Comparison of ENCODE assay signal across 14 mouse cellular contexts in the genomic region with DNA sequence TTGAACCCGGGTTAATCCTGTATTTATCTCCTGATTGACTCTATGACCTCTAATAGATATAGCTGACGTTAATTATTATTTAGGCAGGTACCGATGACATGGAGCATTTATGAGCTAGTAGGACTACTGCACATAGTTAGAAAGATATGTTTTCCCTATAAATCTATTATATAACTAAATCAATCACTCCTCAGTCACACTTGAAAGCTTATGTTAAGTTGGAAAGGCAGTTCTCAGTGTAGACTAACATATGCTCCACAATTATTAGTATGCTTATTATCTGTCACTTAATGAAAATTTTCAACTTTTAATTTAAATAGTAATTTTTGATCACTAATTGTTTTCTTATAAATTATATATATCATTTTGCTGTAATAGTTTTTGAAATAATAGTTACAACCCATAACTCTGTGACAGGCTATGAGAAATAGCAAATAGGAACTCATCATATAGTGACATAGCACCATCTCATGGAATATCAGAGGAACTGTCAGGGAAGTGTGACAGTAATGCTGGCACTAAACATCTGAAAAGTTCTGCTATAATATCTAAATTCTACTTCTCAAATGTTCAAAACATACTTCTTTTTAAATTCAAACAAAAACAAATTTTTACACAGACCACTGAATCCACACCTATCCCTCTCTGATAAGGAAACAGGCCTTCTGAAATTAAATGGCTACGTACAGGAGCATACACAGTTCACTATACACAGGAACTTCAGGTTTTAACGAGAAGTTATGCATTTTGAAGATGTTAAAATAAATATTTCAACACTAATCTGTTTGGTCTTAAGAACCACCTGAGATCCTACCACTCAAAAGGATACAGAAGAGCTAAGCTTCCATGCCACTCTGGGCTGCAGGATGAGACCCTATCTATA.
DNase-seq lines count a peak whose midpoint lies in the region; ATAC-seq and TF ChIP-seq lines count a peak whose summit lies in the region.
"Had no signal": no experiment of that assay in that cellular context is flagged by ENCODE, and none has a peak within 500 bp of the region (broad histone marks: within the 10 kb centered on the region; RNA-seq: fewer than 3 reads in every experiment).

No protein-coding gene starts in this region.

- ATAC-seq in hindbrain, embryonic 11.5 days (ENCODE audit: low FRiP score) = peak; percentile 73; the same call in 1 of the 2 replicates
- ATAC-seq in hindbrain, embryonic 12.5 days (ENCODE audit: low FRiP score) = no peak
- ATAC-seq in neural tube, embryonic 12.5 days (ENCODE audit: low FRiP score, low read depth) = peak; percentile 84; the same call in 1 of the 2 replicates
- ATAC-seq in hindbrain, postnatal 0 days = peak; percentile 75; the same call in 1 of the 2 replicates
- no peak for ATAC-seq in megakaryocyte-erythroid progenitor cell, adult 5-6 weeks (replicated peaks; ENCODE audit: low FRiP score, low TSS enrichment, poor library complexity, severe bottlenecking)

- TF ChIP-seq CTCF in hindbrain, postnatal 0 days (IDR thresholded peaks at IDR 0.05; ENCODE audit: low read depth) = peak; percentile 82

- no peak overlapping the region for H3K4me3 ChIP-seq in hindbrain, embryonic 11.5 days (ENCODE audit: low read depth, low read length)
- H3K4me3 ChIP-seq in hindbrain, embryonic 12.5 days = no peak overlapping the region
- no peak overlapping the region for H3K4me3 ChIP-seq in neural tube, embryonic 12.5 days
- H3K4me3 ChIP-seq in hindbrain, postnatal 0 days (ENCODE audit: low read length) = no peak overlapping the region

- no peak overlapping the region for H3K9ac ChIP-seq in hindbrain, embryonic 11.5 days (ENCODE audit: low read depth, low read length)
- H3K9ac ChIP-seq in hindbrain, embryonic 12.5 days = no peak overlapping the region
- no peak overlapping the region for H3K9ac ChIP-seq in neural tube, embryonic 12.5 days
- no peak overlapping the region for H3K9ac ChIP-seq in hindbrain, postnatal 0 days (replicated peaks; ENCODE audit: low read length)

- H3K27ac ChIP-seq in hindbrain, embryonic 11.5 days (ENCODE audit: low read depth, low read length) = no peak overlapping the region
- no peak overlapping the region for H3K27ac ChIP-seq in hindbrain, embryonic 12.5 days
- no peak overlapping the region for H3K27ac ChIP-seq in neural tube, embryonic 12.5 days
- H3K27ac ChIP-seq in hindbrain, postnatal 0 days = no peak overlapping the region

- DNase-seq in hindbrain, embryonic 11.5 days (ENCODE audit: low spot score) = peak; percentile 5
- DNase-seq in neural tube, embryonic 10.5 days (ENCODE audit: extremely low spot score, low spot score) = no peak
- DNase-seq in hindbrain, postnatal 0 days (ENCODE audit: low spot score) = peak; percentile 63
- DNase-seq in adrenal gland, postnatal 14 days = no peak
- no peak for DNase-seq in urinary bladder, postnatal 14 days (ENCODE audit: low spot score)
- DNase-seq: cerebellum, adult 11 months; gastrocnemius, postnatal 14 days; heart, postnatal 10 days; kidney, postnatal 10 days; lung, postnatal 4 days had no signal

- H3K36me3 ChIP-seq in hindbrain, embryonic 11.5 days (ENCODE audit: control insufficient read depth, insufficient read depth, low read length) = no peaks in the 10 kb centered on the region
- H3K36me3 ChIP-seq in hindbrain, embryonic 12.5 days = no peaks in the 10 kb centered on the region
- H3K36me3 ChIP-seq in neural tube, embryonic 12.5 days = no peaks in the 10 kb centered on the region
- no peaks in the 10 kb centered on the region for H3K36me3 ChIP-seq in hindbrain, postnatal 0 days (ENCODE audit: insufficient read depth, low read length)
- H3K36me3 ChIP-seq: G1E had no signal

- H3K4me1 ChIP-seq in hindbrain, embryonic 11.5 days (replicated peaks; ENCODE audit: control insufficient read depth, insufficient read depth, low read length) = no peaks in the 10 kb centered on the region
- H3K4me1 ChIP-seq in hindbrain, embryonic 12.5 days = no peaks in the 10 kb centered on the region
- H3K4me1 ChIP-seq in neural tube, embryonic 12.5 days = no peaks in the 10 kb centered on the region
- H3K4me1 ChIP-seq in hindbrain, postnatal 0 days (ENCODE audit: insufficient read depth, low read length) = no peaks in the 10 kb centered on the region

- WGBS in hindbrain, embryonic 11.5 days = 80% methylated on average over 5 of the region's 5 CpGs
- 71% methylated on average over 5 of the region's 5 CpGs for WGBS in hindbrain, embryonic 12.5 days
- WGBS in neural tube, embryonic 12.5 days = 79% methylated on average over 5 of the region's 5 CpGs
- 85% methylated on average over 5 of the region's 5 CpGs for WGBS in hindbrain, postnatal 0 days

- no peaks in the 10 kb centered on the region for H3K9me3 ChIP-seq in hindbrain, embryonic 11.5 days (ENCODE audit: control insufficient read depth, low read length)
- no peaks in the 10 kb centered on the region for H3K9me3 ChIP-seq in hindbrain, embryonic 12.5 days (replicated peaks)
- H3K9me3 ChIP-seq in neural tube, embryonic 12.5 days = no peaks in the 10 kb centered on the region
- no peaks in the 10 kb centered on the region for H3K9me3 ChIP-seq in hindbrain, postnatal 0 days (ENCODE audit: low read length)
- H3K9me3 ChIP-seq: G1E had no signal

- H3K4me2 ChIP-seq in hindbrain, embryonic 11.5 days (replicated peaks; ENCODE audit: low read depth, low read length) = no peak overlapping the region
- H3K4me2 ChIP-seq in hindbrain, embryonic 12.5 days (replicated peaks) = no peak overlapping the region
- H3K4me2 ChIP-seq in neural tube, embryonic 12.5 days (replicated peaks) = no peak overlapping the region
- H3K4me2 ChIP-seq in hindbrain, postnatal 0 days (ENCODE audit: low read depth, low read length) = no peak overlapping the region

- H3K27me3 ChIP-seq in hindbrain, embryonic 11.5 days (ENCODE audit: control insufficient read depth, insufficient read depth, low read length) = no peaks in the 10 kb centered on the region
- no peaks in the 10 kb centered on the region for H3K27me3 ChIP-seq in hindbrain, embryonic 12.5 days
- H3K27me3 ChIP-seq in neural tube, embryonic 12.5 days (replicated peaks) = no peaks in the 10 kb centered on the region
- H3K27me3 ChIP-seq in hindbrain, postnatal 0 days (ENCODE audit: insufficient read depth, low read length) = no peaks in the 10 kb centered on the region

Comparison
In these comparisons a context has a peak if more than half of its experiments do, and no peak if none do; other contexts are left out.
1. ATAC-seq: peak in hindbrain, embryonic 11.5 days (single experiment), neural tube, embryonic 12.5 days (single experiment) and hindbrain, postnatal 0 days (single experiment); none in hindbrain, embryonic 12.5 days (single experiment) and megakaryocyte-erythroid progenitor cell, adult 5-6 weeks (single experiment).
2. DNase-seq: peak in hindbrain, embryonic 11.5 days (single experiment) and hindbrain, postnatal 0 days (single experiment); none in neural tube, embryonic 10.5 days (single experiment), adrenal gland, postnatal 14 days (single experiment) and urinary bladder, postnatal 14 days (single experiment).